Comparison of ENCODE assay signal across 8 mouse cellular contexts in the genomic region with DNA sequence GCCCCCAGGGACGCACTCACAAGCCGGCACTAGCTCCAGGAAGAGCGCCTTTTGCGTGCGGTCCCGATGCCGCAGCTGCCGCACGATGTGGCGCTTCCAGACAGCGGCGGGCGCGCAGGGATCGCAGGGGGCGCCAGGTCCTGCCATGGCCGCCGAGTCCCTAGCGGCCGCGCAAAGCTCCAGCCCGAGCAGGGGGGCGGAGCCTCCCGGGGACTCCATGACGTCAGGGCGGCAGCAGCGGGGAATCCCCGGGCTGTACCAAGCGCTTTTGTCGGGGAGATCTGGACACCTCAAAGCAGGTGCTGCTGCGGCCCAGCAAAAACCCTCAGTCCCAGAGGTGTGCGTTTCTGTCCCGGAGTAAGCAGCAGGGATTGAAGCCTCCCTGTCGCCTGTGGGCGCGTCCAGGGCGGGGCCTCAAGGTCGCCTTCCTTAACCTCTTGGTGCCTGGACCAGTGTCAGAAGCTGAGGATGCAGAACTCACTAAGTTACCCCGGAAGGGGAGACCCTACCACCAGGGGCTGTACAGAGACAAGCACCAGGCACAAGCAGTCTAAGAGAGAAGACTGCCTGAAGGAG. TPM values are rescaled to one million over a fixed set of nuclear protein-coding genes. Genes with fewer than 3 reads are reported as not detected.
A peak's percentile ranks its signal among the peaks of the same experiment; 100 is the strongest.
DNase-seq lines count a peak whose midpoint lies in the region; ATAC-seq and TF ChIP-seq lines count a peak whose summit lies in the region.

A gene (minus strand): TSS at position 371 of the 576 bp plus-strand sequence.

- H3K4me3 ChIP-seq in heart, embryonic 12.5 days, result peak within 1 kb of the TSS; percentile 60
- peak within 1 kb of the TSS; percentile 67 for H3K4me3 ChIP-seq in kidney, postnatal 0 days (replicated peaks; ENCODE audit: low read depth, low read length)
- H3K4me3 ChIP-seq in liver, embryonic 11.5 days (ENCODE audit: low read depth, low read length), result peak within 1 kb of the TSS; percentile 74
- H3K4me3 ChIP-seq in stomach, embryonic 14.5 days (ENCODE audit: low read depth, low read length), result peak within 1 kb of the TSS; percentile 74

- DNase-seq in CD4-positive helper T cell, adult 2 months (ENCODE audit: low read depth, low spot score), result peak; percentile 98
- DNase-seq in brain, embryonic 18.5 days (ENCODE audit: low read depth, low spot score), result peak; percentile 80
- peak; percentile 95 for DNase-seq in kidney, postnatal 0 days (ENCODE audit: low spot score)
- DNase-seq in liver, embryonic 11.5 days (ENCODE audit: low spot score), result peak; percentile 88
- peak; percentile 98 for DNase-seq in naive thymus-derived CD4-positive, alpha-beta T cell, adult 2 months (ENCODE audit: low read depth)

- TF ChIP-seq CTCF in kidney, postnatal 0 days (IDR thresholded peaks at IDR 0.05; ENCODE audit: low read depth), result peak; percentile 56

- H3K36me3 ChIP-seq in heart, embryonic 12.5 days, result no peaks in the 10 kb centered on the region
- H3K36me3 ChIP-seq in kidney, postnatal 0 days (ENCODE audit: insufficient read depth, low read length), result no peaks in the 10 kb centered on the region
- H3K36me3 ChIP-seq in liver, embryonic 11.5 days (ENCODE audit: control insufficient read depth, insufficient read depth, low read length), result no peaks in the 10 kb centered on the region
- no peaks in the 10 kb centered on the region for H3K36me3 ChIP-seq in stomach, embryonic 14.5 days (ENCODE audit: control insufficient read depth, insufficient read depth, low read length)

- no peaks in the 10 kb centered on the region for H3K9me3 ChIP-seq in heart, embryonic 12.5 days (replicated peaks)
- H3K9me3 ChIP-seq in kidney, postnatal 0 days (replicated peaks; ENCODE audit: low read length), result no peaks in the 10 kb centered on the region
- H3K9me3 ChIP-seq in liver, embryonic 11.5 days (ENCODE audit: control insufficient read depth, low read length), result no peaks in the 10 kb centered on the region
- no peaks in the 10 kb centered on the region for H3K9me3 ChIP-seq in stomach, embryonic 14.5 days (ENCODE audit: control insufficient read depth, low read depth, low read length)

- peak within 1 kb of the TSS; percentile 77 for H3K27ac ChIP-seq in heart, embryonic 12.5 days (ENCODE audit: poor library complexity, severe bottlenecking)
- H3K27ac ChIP-seq in kidney, postnatal 0 days, result peak within 1 kb of the TSS; percentile 58; the same call in 1 of the 2 replicates
- no peak within 1 kb of the TSS for H3K27ac ChIP-seq in liver, embryonic 11.5 days (ENCODE audit: low read depth, low read length)
- peak within 1 kb of the TSS; percentile 66; the same call in 1 of the 2 replicates for H3K27ac ChIP-seq in stomach, embryonic 14.5 days (ENCODE audit: low read length)

- H3K4me1 ChIP-seq in heart, embryonic 12.5 days (replicated peaks), result peaks cover 23% of the 10 kb centered on the region
- peaks cover 9% of the 10 kb centered on the region; the same call in 1 of the 2 replicates for H3K4me1 ChIP-seq in kidney, postnatal 0 days (replicated peaks; ENCODE audit: insufficient read depth, low read length)
- H3K4me1 ChIP-seq in liver, embryonic 11.5 days (replicated peaks; ENCODE audit: control insufficient read depth, insufficient read depth, low read length), result peaks cover 21% of the 10 kb centered on the region
- peaks cover 6% of the 10 kb centered on the region; the same call in 1 of the 2 replicates for H3K4me1 ChIP-seq in stomach, embryonic 14.5 days (ENCODE audit: control insufficient read depth, insufficient read depth, low read length)

- peaks cover 27% of the 10 kb centered on the region for H3K27me3 ChIP-seq in heart, embryonic 12.5 days (replicated peaks)
- H3K27me3 ChIP-seq in kidney, postnatal 0 days (ENCODE audit: insufficient read depth, low read length), result no peaks in the 10 kb centered on the region; the same call in 1 of the 2 replicates
- peaks cover 9% of the 10 kb centered on the region for H3K27me3 ChIP-seq in liver, embryonic 11.5 days (replicated peaks; ENCODE audit: control insufficient read depth, insufficient read depth, low read length)
- H3K27me3 ChIP-seq in stomach, embryonic 14.5 days (ENCODE audit: control insufficient read depth, insufficient read depth, low read length), result no peaks in the 10 kb centered on the region

- H3K9ac ChIP-seq in heart, embryonic 12.5 days, result peak within 1 kb of the TSS; percentile 69
- peak within 1 kb of the TSS; percentile 54 for H3K9ac ChIP-seq in kidney, postnatal 0 days (ENCODE audit: low read depth, low read length)
- peak within 1 kb of the TSS; percentile 66 for H3K9ac ChIP-seq in liver, embryonic 11.5 days (ENCODE audit: low read depth, low read length)
- peak within 1 kb of the TSS; percentile 53 for H3K9ac ChIP-seq in stomach, embryonic 14.5 days (replicated peaks; ENCODE audit: low read depth, low read length)

- WGBS in heart, embryonic 12.5 days, result under 1% methylated on average over 39 of the region's 39 CpGs
- 0% methylated on average over 39 of the region's 39 CpGs for WGBS in kidney, postnatal 0 days
- under 1% methylated on average over 39 of the region's 39 CpGs for WGBS in liver, embryonic 11.5 days
- WGBS in stomach, embryonic 14.5 days, result under 1% methylated on average over 39 of the region's 39 CpGs

- peak within 1 kb of the TSS; percentile 86 for H3K4me2 ChIP-seq in heart, embryonic 12.5 days
- H3K4me2 ChIP-seq in kidney, postnatal 0 days (ENCODE audit: low read length), result peak within 1 kb of the TSS; percentile 68
- peak within 1 kb of the TSS; percentile 97 for H3K4me2 ChIP-seq in liver, embryonic 11.5 days
- peak within 1 kb of the TSS; percentile 92 for H3K4me2 ChIP-seq in stomach, embryonic 14.5 days (replicated peaks; ENCODE audit: low read depth, low read length)

- peak; percentile 90 for ATAC-seq in erythroid progenitor cell, adult 5-6 weeks (replicated peaks; ENCODE audit: low FRiP score, poor library complexity, severe bottlenecking)
- ATAC-seq in heart, embryonic 12.5 days (ENCODE audit: insufficient number of reproducible peaks, low FRiP score), result peak; percentile 94
- peak; percentile 97 for ATAC-seq in kidney, postnatal 0 days (replicated peaks; ENCODE audit: low FRiP score, low read depth)
- peak; percentile 90 for ATAC-seq in liver, embryonic 11.5 days (replicated peaks; ENCODE audit: low FRiP score)
- peak; percentile 97 for ATAC-seq in stomach, embryonic 14.5 days (ENCODE audit: insufficient number of reproducible peaks, insufficient read depth, low FRiP score, low read depth)

RNA-seq across cellular contexts. Expression of the gene that starts here (rescaled TPM):
- total RNA-seq in erythroid progenitor cell, adult 5-6 weeks (2015; ENCODE audit: low replicate concordance), result 1.4 and 5.9 TPM in 2 replicates
- total RNA-seq in erythroid progenitor cell, adult 5-6 weeks (2017; ENCODE audit: low replicate concordance), result 0.64 and 8.4 TPM in 2 replicates
- polyA plus RNA-seq in heart, embryonic 12.5 days (2016; fragmentation: Nextera tagmentation; extraction: Ambion mirVana), result 22.6 and 23.8 TPM in 2 replicates
- polyA plus RNA-seq in kidney, postnatal 0 days (2015; fragmentation: Nextera tagmentation; extraction: Ambion mirVana), result 16.0 and 17.0 TPM in 2 replicates
- 5.7 and 6.4 TPM in 2 replicates for polyA plus RNA-seq in liver, embryonic 11.5 days (2014; fragmentation: Nextera tagmentation; extraction: Ambion mirVana)
- polyA plus RNA-seq in stomach, embryonic 14.5 days (2014; fragmentation: Nextera tagmentation; extraction: Ambion mirVana), result 12.0 and 16.2 TPM in 2 replicates
